Mouse (Mus musculus) kidney, adult 2 months (tissue): ENCODE data around the gene Gpr158.

Source experiments
- CTCF ChIP-seq: fragments of 200-500 bp; conservative IDR thresholded peaks from 2 replicates; pipeline ENCODE4 v1.5.1; 2011; ENCODE audit warnings: low read depth, mild to moderate bottlenecking, control low read depth, low read length, moderate library complexity, mixed read lengths; ENCODE audit not compliant: insufficient read depth, insufficient read length
- POLR2A ChIP-seq: fragments of 200-500 bp; IDR thresholded peaks from one replicate; pipeline ENCODE4 v1.6.1; 2011; ENCODE audit warnings: low read depth, low read length, control low read depth

DNA sequence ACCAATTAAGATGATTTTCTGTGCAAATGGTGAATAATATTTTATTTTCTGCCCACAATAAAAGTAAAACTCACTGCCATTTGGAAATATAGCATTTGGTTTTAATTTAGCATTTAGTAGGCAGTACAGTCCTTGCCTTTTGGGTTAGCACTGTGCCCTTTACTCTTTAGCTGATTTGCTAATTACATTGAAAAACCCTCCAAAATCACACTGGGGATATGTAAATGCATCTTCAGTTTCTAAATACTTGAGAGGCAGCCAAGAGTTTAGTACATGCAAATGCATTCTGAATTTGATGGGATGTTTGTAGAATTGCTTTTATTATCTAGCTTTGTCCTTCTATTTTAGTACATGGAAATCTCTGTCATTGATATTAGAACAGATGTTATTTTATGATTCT lies 163.4 kb downstream of the Gpr158 start:
- TF ChIP-seq CTCF (no peak), POLR2A (no peak)
